Mouse (Mus musculus): ENCODE results near the gene Nrxn2. TPM values are rescaled to one million over a fixed set of nuclear protein-coding genes. Genes with fewer than 3 reads are reported as not detected.

Nrxn2 gene
- total and polyA plus RNA-seq, 3 experiments: 0.03 to 0.16 TPM; not detected in 1

- no peak for ATAC-seq (ENCODE audit: extremely low read depth, insufficient number of reproducible peaks, low FRiP score, poor library complexity, severe bottlenecking)
- Histone ChIP-seq H3K4me1 (ENCODE audit: insufficient read depth, low read depth, low read length) (peaks cover 15% of the 10 kb centered on the region), H3K9me3 (replicated peaks) (no peaks in the 10 kb centered on the region), H3K27me3 (ENCODE audit: insufficient read depth, low read length) (peaks cover 56% of the 10 kb centered on the region), H3K4me3 (ENCODE audit: low read depth, low read length) (no peak overlapping the region), H3K36me3 (replicated peaks) (peaks cover 1% of the 10 kb centered on the region)
- TF ChIP-seq GATA2 (IDR thresholded peaks at IDR 0.05; ENCODE audit: borderline replicate concordance, low read depth, low read length) (no peak), TAL1 (conservative IDR thresholded peaks at IDR 0.05; ENCODE audit: low read depth, low read length) (no peak), CTCF (IDR thresholded peaks at IDR 0.05; ENCODE audit: low read depth, low read length) (no peak), POLR2AphosphoS5 (IDR thresholded peaks at IDR 0.05; ENCODE audit: insufficient replicate concordance, low read depth, low read length) (no peak), GATA1 (IDR thresholded peaks at IDR 0.05; ENCODE audit: borderline replicate concordance, low read length) (no peak)
- DNase-seq (ENCODE audit: low spot score): no peak
These were observed 32.3 kb upstream of the Nrxn2 start for GRCm38 (mm10) chr19:6386234-6386633.

- TF ChIP-seq GATA2 (IDR thresholded peaks at IDR 0.05; ENCODE audit: borderline replicate concordance, low read depth, low read length): no peak
- no peak for TF ChIP-seq POLR2AphosphoS5 (IDR thresholded peaks at IDR 0.05; ENCODE audit: insufficient replicate concordance, low read depth, low read length)
- no peak for TF ChIP-seq GATA1 (IDR thresholded peaks at IDR 0.05; ENCODE audit: borderline replicate concordance, low read length)
- no peak for TF ChIP-seq TAL1 (conservative IDR thresholded peaks at IDR 0.05; ENCODE audit: low read depth, low read length)
- no peak for TF ChIP-seq CTCF (IDR thresholded peaks at IDR 0.05; ENCODE audit: low read depth, low read length)
- H3K27me3 ChIP-seq (ENCODE audit: insufficient read depth, low read length): peaks cover 56% of the 10 kb centered on the region
- no peak overlapping the region for H3K4me3 ChIP-seq (ENCODE audit: low read depth, low read length)
- peaks cover 19% of the 10 kb centered on the region for H3K4me1 ChIP-seq (ENCODE audit: insufficient read depth, low read depth, low read length)
- no peak for ATAC-seq (ENCODE audit: extremely low read depth, insufficient number of reproducible peaks, low FRiP score, poor library complexity, severe bottlenecking)
- H3K36me3 ChIP-seq (replicated peaks): no peaks in the 10 kb centered on the region
- no peaks in the 10 kb centered on the region for H3K9me3 ChIP-seq (replicated peaks)
- DNase-seq (ENCODE audit: low spot score): no peak
These were observed 30.5 kb upstream of the Nrxn2 start for GRCm38 (mm10) chr19:6388006-6388405.

DNA sequence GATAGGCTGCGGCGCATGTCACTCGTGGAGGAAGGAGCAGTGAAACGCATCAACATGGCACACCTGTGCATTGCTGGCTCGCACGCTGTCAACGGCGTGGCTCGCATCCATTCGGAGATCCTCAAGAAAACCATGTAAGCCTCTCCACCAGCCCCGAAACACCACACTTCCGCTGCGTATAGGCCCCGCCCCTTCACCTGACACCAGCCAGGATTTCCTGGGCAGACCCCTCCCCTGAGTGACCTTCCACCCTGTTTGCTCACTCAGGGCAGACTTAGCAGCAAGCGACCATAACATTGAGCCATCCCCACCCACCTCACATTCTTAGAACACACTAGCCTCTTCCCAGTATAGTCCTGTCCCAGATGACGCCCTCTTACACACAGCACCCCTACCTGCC is 28.7 kb upstream of the Nrxn2 start:
- H3K9me3 ChIP-seq (replicated peaks): no peaks in the 10 kb centered on the region
- H3K4me1 ChIP-seq (ENCODE audit: insufficient read depth, low read depth, low read length): peaks cover 19% of the 10 kb centered on the region
- H3K36me3 ChIP-seq (replicated peaks): no peaks in the 10 kb centered on the region
- ATAC-seq (ENCODE audit: extremely low read depth, insufficient number of reproducible peaks, low FRiP score, poor library complexity, severe bottlenecking) (no peak), DNase-seq (ENCODE audit: low spot score) (no peak)
- TF ChIP-seq POLR2AphosphoS5 (IDR thresholded peaks at IDR 0.05; ENCODE audit: insufficient replicate concordance, low read depth, low read length) (no peak), CTCF (IDR thresholded peaks at IDR 0.05; ENCODE audit: low read depth, low read length) (no peak), GATA2 (IDR thresholded peaks at IDR 0.05; ENCODE audit: borderline replicate concordance, low read depth, low read length) (no peak), GATA1 (IDR thresholded peaks at IDR 0.05; ENCODE audit: borderline replicate concordance, low read length) (no peak), TAL1 (conservative IDR thresholded peaks at IDR 0.05; ENCODE audit: low read depth, low read length) (no peak)
- H3K4me3 ChIP-seq (ENCODE audit: low read depth, low read length): no peak overlapping the region
- peaks cover 52% of the 10 kb centered on the region for H3K27me3 ChIP-seq (ENCODE audit: insufficient read depth, low read length)

DNA sequence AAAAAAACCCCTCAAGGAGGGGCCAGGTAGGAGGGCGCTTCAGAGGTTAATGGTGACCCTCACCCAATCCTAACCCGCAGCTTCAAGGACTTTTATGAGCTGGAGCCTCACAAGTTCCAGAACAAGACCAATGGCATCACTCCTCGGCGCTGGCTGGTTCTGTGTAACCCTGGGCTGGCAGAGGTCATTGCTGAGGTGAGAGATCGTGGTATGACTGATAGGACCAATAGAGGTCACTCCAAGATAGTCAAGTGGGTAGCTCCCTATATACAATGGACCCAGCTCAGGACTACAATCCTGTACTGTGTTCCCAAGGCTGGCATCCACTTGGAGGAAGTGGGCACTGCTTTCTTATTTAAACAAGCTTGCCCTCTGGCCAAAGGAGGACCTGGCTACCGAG is 28.3 kb upstream of the Nrxn2 start:
- Histone ChIP-seq H3K9me3 (replicated peaks) (no peaks in the 10 kb centered on the region), H3K4me3 (ENCODE audit: low read depth, low read length) (no peak overlapping the region), H3K4me1 (ENCODE audit: insufficient read depth, low read depth, low read length) (peaks cover 15% of the 10 kb centered on the region; the same call in 1 of the 2 replicates), H3K36me3 (replicated peaks) (no peaks in the 10 kb centered on the region), H3K27me3 (ENCODE audit: insufficient read depth, low read length) (peaks cover 48% of the 10 kb centered on the region)
- DNase-seq (ENCODE audit: low spot score) (no peak), ATAC-seq (ENCODE audit: extremely low read depth, insufficient number of reproducible peaks, low FRiP score, poor library complexity, severe bottlenecking) (no peak)
- TF ChIP-seq POLR2AphosphoS5 (IDR thresholded peaks at IDR 0.05; ENCODE audit: insufficient replicate concordance, low read depth, low read length) (no peak), TAL1 (conservative IDR thresholded peaks at IDR 0.05; ENCODE audit: low read depth, low read length) (no peak), GATA1 (IDR thresholded peaks at IDR 0.05; ENCODE audit: borderline replicate concordance, low read length) (no peak), CTCF (IDR thresholded peaks at IDR 0.05; ENCODE audit: low read depth, low read length) (no peak), GATA2 (IDR thresholded peaks at IDR 0.05; ENCODE audit: borderline replicate concordance, low read depth, low read length) (no peak)

- ATAC-seq (ENCODE audit: extremely low read depth, insufficient number of reproducible peaks, low FRiP score, poor library complexity, severe bottlenecking): no peak
These were observed 25.7 kb upstream of the Nrxn2 start for GRCm38 (mm10) chr19:6392743-6393393.

DNA sequence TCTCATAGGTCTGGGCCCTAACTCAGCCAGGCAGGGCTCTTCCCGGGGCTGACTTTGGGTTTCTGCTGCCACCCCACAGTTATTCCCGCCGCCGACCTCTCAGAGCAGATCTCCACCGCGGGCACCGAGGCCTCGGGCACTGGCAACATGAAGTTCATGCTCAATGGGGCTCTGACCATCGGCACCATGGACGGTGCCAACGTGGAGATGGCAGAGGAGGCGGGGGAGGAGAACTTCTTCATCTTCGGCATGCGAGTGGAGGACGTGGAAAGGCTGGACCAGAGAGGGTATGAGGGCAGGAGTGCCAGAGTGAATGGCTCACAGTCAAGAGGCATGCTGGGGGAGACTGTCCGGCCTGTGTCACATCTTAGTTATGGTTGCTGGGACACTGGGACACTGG is 24.9 kb upstream of the Nrxn2 start:
- Histone ChIP-seq H3K4me3 (ENCODE audit: low read depth, low read length) (no peak overlapping the region), H3K36me3 (replicated peaks) (no peaks in the 10 kb centered on the region), H3K27me3 (ENCODE audit: insufficient read depth, low read length) (peaks cover 35% of the 10 kb centered on the region), H3K9me3 (replicated peaks) (no peaks in the 10 kb centered on the region), H3K4me1 (ENCODE audit: insufficient read depth, low read depth, low read length) (peaks cover 11% of the 10 kb centered on the region)
- TF ChIP-seq POLR2AphosphoS5 (IDR thresholded peaks at IDR 0.05; ENCODE audit: insufficient replicate concordance, low read depth, low read length): no peak
- TF ChIP-seq CTCF (IDR thresholded peaks at IDR 0.05; ENCODE audit: low read depth, low read length): no peak
- no peak for TF ChIP-seq GATA1 (IDR thresholded peaks at IDR 0.05; ENCODE audit: borderline replicate concordance, low read length)
- no peak for TF ChIP-seq TAL1 (conservative IDR thresholded peaks at IDR 0.05; ENCODE audit: low read depth, low read length)
- TF ChIP-seq GATA2 (IDR thresholded peaks at IDR 0.05; ENCODE audit: borderline replicate concordance, low read depth, low read length): no peak
- DNase-seq (ENCODE audit: low spot score) (no peak), ATAC-seq (ENCODE audit: extremely low read depth, insufficient number of reproducible peaks, low FRiP score, poor library complexity, severe bottlenecking) (no peak)

More at GRCm38 (mm10) chr19:6392743-6393393, 25.7 kb upstream of the Nrxn2 start:
- H3K36me3 ChIP-seq (replicated peaks): no peaks in the 10 kb centered on the region
- H3K4me3 ChIP-seq (ENCODE audit: low read depth, low read length): no peak overlapping the region
- no peak for DNase-seq (ENCODE audit: low spot score)
- peaks cover 10% of the 10 kb centered on the region; the same call in 1 of the 2 replicates for H3K4me1 ChIP-seq (ENCODE audit: insufficient read depth, low read depth, low read length)
- TF ChIP-seq GATA2 (IDR thresholded peaks at IDR 0.05; ENCODE audit: borderline replicate concordance, low read depth, low read length) (no peak), GATA1 (IDR thresholded peaks at IDR 0.05; ENCODE audit: borderline replicate concordance, low read length) (no peak), TAL1 (conservative IDR thresholded peaks at IDR 0.05; ENCODE audit: low read depth, low read length) (no peak), POLR2AphosphoS5 (IDR thresholded peaks at IDR 0.05; ENCODE audit: insufficient replicate concordance, low read depth, low read length) (no peak), CTCF (IDR thresholded peaks at IDR 0.05; ENCODE audit: low read depth, low read length) (0 out of 2 replicates have a peak, but pooled peaks have one; percentile 10)
- H3K9me3 ChIP-seq (replicated peaks): no peaks in the 10 kb centered on the region
- H3K27me3 ChIP-seq (ENCODE audit: insufficient read depth, low read length): peaks cover 32% of the 10 kb centered on the region

Data from G1E (cell line).